Mouse (Mus musculus): ENCODE results near the gene Polq. TPM values are rescaled to one million over a fixed set of nuclear protein-coding genes. Genes with fewer than 3 reads are reported as not detected.

The Polq gene
- polyA plus RNA-seq (2015; fragmentation: Nextera tagmentation; extraction: Ambion mirVana) = 3.5 and 4.2 TPM in 2 replicates

GRCm38 (mm10) chr16:37011061-37011921 lies at the start of gene Polq:
Gene Polq (plus strand): TSS chr16:37011786.
- Histone ChIP-seq H3K4me2 (peak within 1 kb of the TSS; percentile 84), H3K4me3 (peak within 1 kb of the TSS; percentile 76), H3K9me3 (no peaks in the 10 kb centered on the region), H3K27me3 (no peaks in the 10 kb centered on the region), H3K4me1 (replicated peaks) (peaks cover 20% of the 10 kb centered on the region), H3K9ac (peak within 1 kb of the TSS; percentile 66), H3K27ac (replicated peaks) (no peak within 1 kb of the TSS), H3K36me3 (peaks cover 3% of the 10 kb centered on the region; the same call in 1 of the 2 replicates)
- ATAC-seq (ENCODE audit: low read depth) = peak; percentile 100
- WGBS = 5% methylated on average over 30 of the region's 30 CpGs

- ATAC-seq (ENCODE audit: low read depth) = no peak
- Histone ChIP-seq H3K27me3 (no peaks in the 10 kb centered on the region), H3K9me3 (no peaks in the 10 kb centered on the region), H3K4me3 (no peak overlapping the region), H3K9ac (no peak overlapping the region), H3K4me1 (replicated peaks) (no peaks in the 10 kb centered on the region), H3K4me2 (no peak overlapping the region), H3K27ac (replicated peaks) (no peak overlapping the region), H3K36me3 (no peaks in the 10 kb centered on the region)
- 90% methylated on average over 4 of the region's 4 CpGs for WGBS
These were observed 48.2 kb upstream of the Polq start for GRCm38 (mm10) chr16:36963415-36963814.

- no peak for ATAC-seq (ENCODE audit: low read depth)
- H3K36me3 ChIP-seq = no peaks in the 10 kb centered on the region
- H3K9me3 ChIP-seq = no peaks in the 10 kb centered on the region
- no peaks in the 10 kb centered on the region for H3K27me3 ChIP-seq
- H3K4me2 ChIP-seq = no peak overlapping the region
- no peak overlapping the region for H3K4me3 ChIP-seq
- 94% methylated on average over 2 of the region's 2 CpGs for WGBS
- no peak overlapping the region for H3K27ac ChIP-seq (replicated peaks)
- no peaks in the 10 kb centered on the region for H3K4me1 ChIP-seq (replicated peaks)
- H3K9ac ChIP-seq = no peak overlapping the region
These were observed 32.5 kb upstream of the Polq start for GRCm38 (mm10) chr16:36979127-36979526.

- no peak for ATAC-seq (ENCODE audit: low read depth)
- no peak overlapping the region for H3K4me3 ChIP-seq
- no peaks in the 10 kb centered on the region for H3K36me3 ChIP-seq
- H3K27me3 ChIP-seq = no peaks in the 10 kb centered on the region
- no peak overlapping the region for H3K4me2 ChIP-seq
- no peaks in the 10 kb centered on the region for H3K4me1 ChIP-seq (replicated peaks)
- H3K9ac ChIP-seq = no peak overlapping the region
- 90% methylated on average over 1 of the region's 1 CpGs for WGBS
- H3K27ac ChIP-seq (replicated peaks) = no peak overlapping the region
- H3K9me3 ChIP-seq = no peaks in the 10 kb centered on the region
These were observed 27.8 kb upstream of the Polq start for GRCm38 (mm10) chr16:36983796-36984195.

DNA sequence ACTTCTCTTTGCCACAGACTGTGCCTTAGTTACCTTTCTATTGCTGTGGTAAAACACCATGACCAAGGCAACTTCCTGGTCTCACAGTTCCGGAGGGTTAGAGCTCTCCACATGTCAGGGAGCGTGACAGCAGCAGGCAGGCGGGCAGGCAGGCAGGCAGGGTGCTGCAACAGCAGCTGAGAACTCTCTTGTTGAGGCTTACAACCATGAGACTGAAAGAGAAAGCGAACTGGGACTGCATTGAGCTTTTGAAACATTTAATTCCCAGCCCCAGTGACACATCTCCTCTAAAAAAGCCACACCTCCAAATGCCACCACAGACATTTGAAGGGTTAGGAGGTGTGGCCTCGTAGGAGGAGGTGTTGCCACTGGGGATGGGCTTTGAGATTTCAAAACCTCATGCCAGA lies 25.9 kb upstream of the Polq start:
- Histone ChIP-seq H3K4me2 (no peak overlapping the region), H3K4me3 (no peak overlapping the region), H3K36me3 (no peaks in the 10 kb centered on the region), H3K9ac (no peak overlapping the region), H3K9me3 (no peaks in the 10 kb centered on the region), H3K4me1 (replicated peaks) (no peaks in the 10 kb centered on the region), H3K27ac (replicated peaks) (no peak overlapping the region), H3K27me3 (no peaks in the 10 kb centered on the region)
- no peak for ATAC-seq (ENCODE audit: low read depth)
- WGBS = 66% methylated on average over 5 of the region's 5 CpGs

DNA sequence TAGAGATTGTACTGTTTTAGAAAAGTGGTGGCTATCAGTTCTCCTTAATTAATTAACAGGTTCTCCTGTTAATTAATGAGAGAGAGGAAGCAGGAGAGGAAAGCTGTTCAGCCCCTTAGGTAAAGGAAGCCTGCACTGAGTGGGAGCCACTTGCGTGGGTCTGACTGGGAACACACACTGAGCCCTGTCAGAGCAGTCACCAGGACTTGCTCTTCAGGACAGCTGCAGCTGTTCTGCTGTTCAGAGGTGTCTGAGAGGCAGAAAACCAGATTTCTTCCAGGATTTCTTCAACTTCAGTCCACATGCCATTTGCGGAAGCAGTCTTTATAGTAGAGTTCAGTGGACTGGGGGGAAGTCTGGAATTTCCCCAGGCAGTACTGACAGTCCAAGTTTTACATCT lies 24.2 kb upstream of the Polq start:
- ATAC-seq (ENCODE audit: low read depth) = no peak
- no peaks in the 10 kb centered on the region for H3K27me3 ChIP-seq
- H3K4me1 ChIP-seq (replicated peaks) = no peaks in the 10 kb centered on the region
- H3K9ac ChIP-seq = no peak overlapping the region
- H3K36me3 ChIP-seq = no peaks in the 10 kb centered on the region
- no peak overlapping the region for H3K27ac ChIP-seq (replicated peaks)
- H3K9me3 ChIP-seq = no peaks in the 10 kb centered on the region
- WGBS = 85% methylated on average over 2 of the region's 2 CpGs
- H3K4me2 ChIP-seq = no peak overlapping the region
- no peak overlapping the region for H3K4me3 ChIP-seq

DNA sequence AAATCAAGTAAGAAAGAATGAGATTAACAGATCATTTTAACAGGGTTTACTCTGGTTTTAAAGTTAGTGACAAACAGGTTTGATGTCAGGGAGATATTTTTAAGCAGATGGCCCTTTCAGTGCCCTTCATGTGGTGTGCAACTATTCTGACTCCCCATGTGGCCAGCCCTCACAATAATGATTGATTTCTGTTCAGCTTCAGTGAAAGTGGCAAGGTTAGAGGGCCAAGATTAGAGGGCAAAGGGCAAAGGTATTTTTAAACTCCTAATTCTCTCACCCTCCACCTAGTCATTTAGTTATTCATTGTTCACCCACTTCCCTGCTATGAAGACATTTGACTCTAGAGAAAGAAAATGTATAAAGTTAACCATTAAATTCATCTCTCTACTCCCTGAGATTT lies 23.5 kb upstream of the Polq start:
- H3K27ac ChIP-seq (replicated peaks) = no peak overlapping the region
- H3K4me3 ChIP-seq = no peak overlapping the region
- no peaks in the 10 kb centered on the region for H3K4me1 ChIP-seq (replicated peaks)
- H3K27me3 ChIP-seq = no peaks in the 10 kb centered on the region
- no peaks in the 10 kb centered on the region for H3K36me3 ChIP-seq
- no peak for ATAC-seq (ENCODE audit: low read depth)
- no peak overlapping the region for H3K4me2 ChIP-seq
- no peaks in the 10 kb centered on the region for H3K9me3 ChIP-seq
- no peak overlapping the region for H3K9ac ChIP-seq

- Histone ChIP-seq H3K4me2 (no peak overlapping the region), H3K4me3 (no peak overlapping the region), H3K27me3 (no peaks in the 10 kb centered on the region), H3K9me3 (no peaks in the 10 kb centered on the region), H3K9ac (no peak overlapping the region), H3K4me1 (replicated peaks) (no peaks in the 10 kb centered on the region), H3K27ac (replicated peaks) (no peak overlapping the region), H3K36me3 (no peaks in the 10 kb centered on the region)
- no peak for ATAC-seq (ENCODE audit: low read depth)
- 74% methylated on average over 8 of the region's 8 CpGs for WGBS
These were observed 22.1 kb upstream of the Polq start for GRCm38 (mm10) chr16:36989493-36989892.

DNA sequence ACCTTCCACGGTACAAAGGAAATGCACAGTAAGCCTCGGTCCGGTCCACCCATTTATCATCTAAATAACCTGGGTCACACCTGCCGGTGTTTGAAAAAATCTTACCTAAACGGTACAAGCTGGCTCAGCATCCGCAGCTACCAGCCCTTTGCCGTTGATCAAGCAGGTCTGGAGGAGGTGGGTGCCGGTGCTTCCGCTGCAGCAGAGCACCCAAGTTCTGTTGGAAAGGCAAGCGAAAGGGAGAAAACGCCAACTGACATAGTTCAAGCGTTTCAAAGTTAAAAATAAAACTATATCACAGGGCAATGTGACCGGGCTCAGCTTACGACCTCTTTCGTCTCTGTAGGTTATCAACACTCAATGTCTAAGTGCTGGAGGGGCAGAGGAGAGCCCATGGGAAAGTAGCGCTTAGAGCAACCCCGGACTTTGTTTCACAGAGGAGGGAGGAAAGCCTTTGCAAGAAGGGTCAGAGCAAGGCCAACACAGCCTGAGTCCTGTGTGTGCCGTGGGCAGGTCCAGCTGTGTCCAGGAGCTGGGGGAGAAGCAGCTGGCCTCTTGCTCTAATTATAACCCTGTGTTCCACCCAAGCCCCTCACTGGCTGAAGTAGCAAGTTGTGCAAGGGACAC lies 21.5 kb upstream of the Polq start, which contains the start of gene Fbxo40:
Gene Fbxo40 (minus strand): TSS at position 469 of the 627 bp plus-strand sequence.
- Histone ChIP-seq H3K27ac (replicated peaks) (no peak within 1 kb of the TSS), H3K27me3 (no peaks in the 10 kb centered on the region), H3K9ac (no peak within 1 kb of the TSS), H3K4me2 (no peak within 1 kb of the TSS), H3K4me3 (no peak within 1 kb of the TSS), H3K9me3 (no peaks in the 10 kb centered on the region), H3K36me3 (no peaks in the 10 kb centered on the region), H3K4me1 (replicated peaks) (no peaks in the 10 kb centered on the region)
- no peak for ATAC-seq (ENCODE audit: low read depth)
- WGBS = 83% methylated on average over 18 of the region's 18 CpGs

- no peak for ATAC-seq (ENCODE audit: low read depth)
- Histone ChIP-seq H3K9me3 (no peaks in the 10 kb centered on the region), H3K27me3 (no peaks in the 10 kb centered on the region), H3K9ac (no peak overlapping the region), H3K27ac (replicated peaks) (no peak overlapping the region), H3K36me3 (no peaks in the 10 kb centered on the region), H3K4me2 (no peak overlapping the region), H3K4me1 (replicated peaks) (no peaks in the 10 kb centered on the region), H3K4me3 (no peak overlapping the region)
- WGBS = 83% methylated on average over 6 of the region's 6 CpGs
These were observed 13.9 kb upstream of the Polq start for GRCm38 (mm10) chr16:36997650-36998049.

GRCm38 (mm10) chr16:36999366-36999972 lies 12.1 kb upstream of the Polq start:
- Histone ChIP-seq H3K27ac (replicated peaks) (no peak overlapping the region), H3K9me3 (no peaks in the 10 kb centered on the region), H3K4me3 (no peak overlapping the region), H3K27me3 (no peaks in the 10 kb centered on the region), H3K4me2 (no peak overlapping the region), H3K4me1 (replicated peaks) (no peaks in the 10 kb centered on the region), H3K36me3 (no peaks in the 10 kb centered on the region), H3K9ac (no peak overlapping the region)
- no peak for ATAC-seq (ENCODE audit: low read depth)
- 86% methylated on average over 9 of the region's 9 CpGs for WGBS

DNA sequence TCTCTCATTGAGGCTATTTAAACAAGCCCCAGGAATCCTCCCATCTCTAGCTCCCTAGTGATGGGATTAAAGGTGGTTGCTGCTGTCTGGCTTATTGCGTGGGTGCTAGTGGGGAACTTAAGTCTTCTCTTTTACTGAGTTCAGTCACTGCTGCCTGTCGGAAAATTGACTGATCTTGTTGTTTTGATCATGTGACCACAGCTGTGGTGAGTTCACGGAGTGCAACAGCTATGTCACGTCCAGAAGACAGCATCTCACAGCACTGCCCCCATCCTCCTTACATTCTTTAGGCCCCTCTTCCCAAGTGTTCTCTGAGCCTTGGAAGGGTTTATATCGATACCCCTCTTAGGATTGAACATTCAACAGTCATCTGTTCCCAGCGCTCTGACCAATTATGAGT lies 2.3 kb upstream of the Polq start:
- Histone ChIP-seq H3K9ac (no peak overlapping the region), H3K4me3 (no peak overlapping the region), H3K9me3 (no peaks in the 10 kb centered on the region), H3K27ac (replicated peaks) (no peak overlapping the region), H3K4me2 (no peak overlapping the region), H3K4me1 (replicated peaks) (peaks cover 20% of the 10 kb centered on the region), H3K27me3 (no peaks in the 10 kb centered on the region), H3K36me3 (no peaks in the 10 kb centered on the region)
- 78% methylated on average over 6 of the region's 6 CpGs for WGBS
- ATAC-seq (ENCODE audit: low read depth) = no peak
